Mouse (Mus musculus) adrenal gland, adult 8-10 months (tissue): ENCODE data around the gene Dok7. TPM values are rescaled to one million over a fixed set of nuclear protein-coding genes. Genes with fewer than 3 reads are reported as not detected.

Experiments
- DNase-seq: peaks from one replicate; pipeline ENCODE4 v3.0.0; 2022
- microRNA-seq, 2 experiments: library from miRNA; unstranded; fragments of <30 nt; microRNA quantifications; one replicate each; pipeline ENCODE4 v1.2.0; 2022
- total RNA-seq, 4 experiments: library from RNA; stranded (reverse); gene quantifications; 2 replicates each; pipeline ENCODE4 v1.2.4; 2022

Gene Dok7
- total RNA-seq, 4 experiments from 2014 or later, result 4.5 to 25.5 (median 15.6) TPM

- DNase-seq, result no peak
These were observed 63.5 kb downstream of the Dok7 start for GRCm38 (mm10) chr5:35120024-35120423.

- DNase-seq, result no peak
These were observed 72.6 kb downstream of the Dok7 start for GRCm38 (mm10) chr5:35129208-35129607.

GRCm38 (mm10) chr5:35129767-35130191 lies 73.2 kb downstream of the Dok7 start:
- DNase-seq, result no peak

- no peak for DNase-seq
These were observed 74.7 kb downstream of the Dok7 start for GRCm38 (mm10) chr5:35131237-35131636.

GRCm38 (mm10) chr5:35131773-35132172 lies 75.2 kb downstream of the Dok7 start:
- peak; percentile 85 for DNase-seq

GRCm38 (mm10) chr5:35132278-35132980 lies 75.9 kb downstream of the Dok7 start:
- no peak for DNase-seq

- DNase-seq, result no peak
These were observed 76.9 kb downstream of the Dok7 start for GRCm38 (mm10) chr5:35133468-35133867.

- no peak for DNase-seq
These were observed 77.7 kb downstream of the Dok7 start for GRCm38 (mm10) chr5:35134286-35134685.

GRCm38 (mm10) chr5:35135903-35136302 lies 79.3 kb downstream of the Dok7 start:
- no peak for DNase-seq

Small RNAs within 50 kb of the gene (microRNA-seq; reads per million reads assigned to microRNA genes)
- 3.3 to 6.2 reads per million in 2 experiments for gene Mir3097

Other genes starting within 250 kb of the Dok7 start
- 1 to 10 TPM; 1.1 to 2.8 (median 2.3) TPM for gene Msantd1, start 148.8 kb upstream of the Dok7 start, total RNA-seq
- 10 to 100 TPM; 20.0 to 27.2 (median 23.1) TPM for gene Rgs12, start 107.3 kb upstream of the Dok7 start, total RNA-seq
- 1 to 10 TPM in 1 of 4 experiments, under 1 TPM in 3; 0.30 to 1.7 (median 0.72) TPM for gene Hgfac, start 15.3 kb upstream of the Dok7 start, total RNA-seq
- gene Lrpap1, start 49.0 kb downstream of the Dok7 start, total RNA-seq, result 100 to 1,000 TPM in 2 of 4 experiments, 10 to 100 TPM in 2; 98.6 to 149 (median 115) TPM
- 1 to 10 TPM; 1.1 to 2.1 (median 1.3) TPM for gene Adra2c, start 221.6 kb downstream of the Dok7 start, total RNA-seq